Mouse (Mus musculus): ENCODE data around the gene Olfr1535. TPM values are rescaled to one million over a fixed set of nuclear protein-coding genes. Genes with fewer than 3 reads are reported as not detected.

Olfr1535 gene
- polyA plus RNA-seq (2017; shearing (Covaris generic)): under 1 TPM in 2 of 3 experiments, not detected in 1; 0.11 to 0.19 TPM

- ATAC-seq: no peak
These were observed at the start of gene Olfr1535 for GRCm38 (mm10) chr13:21559793-21560192. Gene Olfr1535, minus strand, starts transcription at chr13:21559893.

GRCm38 (mm10) chr13:21591618-21592017 lies 31.9 kb upstream of the Olfr1535 start:
- no peak for ATAC-seq

GRCm38 (mm10) chr13:21581659-21582058 lies 22.0 kb upstream of the Olfr1535 start, which contains the start of gene Olfr1364:
Gene Olfr1364, minus strand, starts transcription at chr13:21581759.
- ATAC-seq: no peak

GRCm38 (mm10) chr13:21550416-21551110 lies 9.1 kb downstream of the Olfr1535 start:
- ATAC-seq: no peak

- no peak for ATAC-seq
These were observed 10.2 kb downstream of the Olfr1535 start for GRCm38 (mm10) chr13:21549487-21549886.

GRCm38 (mm10) chr13:21542708-21543107 lies 17.0 kb downstream of the Olfr1535 start, which contains the start of gene Olfr1366:
Gene Olfr1366, minus strand, starts transcription at chr13:21542808.
- no peak for ATAC-seq

- peak; percentile 99 for ATAC-seq
These were observed 28.9 kb downstream of the Olfr1535 start, which contains the start of gene Zkscan8 for GRCm38 (mm10) chr13:21530781-21531201. Gene Zkscan8, minus strand, starts transcription at chr13:21531120.

GRCm38 (mm10) chr13:21530136-21530535 lies 29.6 kb downstream of the Olfr1535 start:
- no peak for ATAC-seq

- peak; percentile 98 for ATAC-seq
These were observed 53.5 kb downstream of the Olfr1535 start for GRCm38 (mm10) chr13:21506221-21506649.

Other genes with a start within 250 kb of the Olfr1535 start
- not detected for gene Gpx6, start 247.8 kb downstream of the Olfr1535 start, polyA plus RNA-seq (2017; shearing (Covaris generic))
- not detected for gene Olfr1367, start 213.0 kb downstream of the Olfr1535 start, polyA plus RNA-seq (2017; shearing (Covaris generic))
- 1 to 10 TPM; 3.9 to 9.2 (median 8.1) TPM for gene Zscan12, start 197.1 kb downstream of the Olfr1535 start, polyA plus RNA-seq (2017; shearing (Covaris generic))
- 10 to 100 TPM; 23.7 to 42.0 (median 33.0) TPM for gene Zkscan3, start 157.1 kb downstream of the Olfr1535 start, polyA plus RNA-seq (2017; shearing (Covaris generic))
- 1 to 10 TPM in 2 of 3 experiments, under 1 TPM in 1; 0.68 to 1.7 (median 1.6) TPM for gene Pgbd1, start 118.8 kb downstream of the Olfr1535 start, polyA plus RNA-seq (2017; shearing (Covaris generic))
- gene Zscan26, start 106.2 kb downstream of the Olfr1535 start, polyA plus RNA-seq (2017; shearing (Covaris generic)): 10 to 100 TPM; 42.6 to 84.1 (median 72.6) TPM
- gene Nkapl, start 91.4 kb downstream of the Olfr1535 start, polyA plus RNA-seq (2017; shearing (Covaris generic)): under 1 TPM in 1 of 3 experiments, not detected in 2; 0.62 TPM
- not detected for gene Zkscan4, start 81.0 kb downstream of the Olfr1535 start, polyA plus RNA-seq (2017; shearing (Covaris generic))
- gene Gm10065, start 80.5 kb downstream of the Olfr1535 start, polyA plus RNA-seq (2017; shearing (Covaris generic)): not detected
- gene AK157302, start 64.7 kb downstream of the Olfr1535 start, polyA plus RNA-seq (2017; shearing (Covaris generic)): under 1 TPM in 1 of 3 experiments, not detected in 2; 0.17 TPM
- 10 to 100 TPM in 2 of 3 experiments, 1 to 10 TPM in 1; 5.4 to 41.4 (median 31.6) TPM for gene Gm11273, start 58.5 kb downstream of the Olfr1535 start, polyA plus RNA-seq (2017; shearing (Covaris generic))
- gene Zkscan8, start 28.8 kb downstream of the Olfr1535 start, polyA plus RNA-seq (2017; shearing (Covaris generic)): 1 to 10 TPM; 5.8 to 8.7 (median 5.9) TPM
- gene Olfr1366, start 17.1 kb downstream of the Olfr1535 start, polyA plus RNA-seq (2017; shearing (Covaris generic)): not detected
- gene Olfr1364, start 21.9 kb upstream of the Olfr1535 start, polyA plus RNA-seq (2017; shearing (Covaris generic)): not detected
- gene Olfr1362, start 54.1 kb upstream of the Olfr1535 start, polyA plus RNA-seq (2017; shearing (Covaris generic)): not detected
- gene Olfr11, start 82.6 kb upstream of the Olfr1535 start, polyA plus RNA-seq (2017; shearing (Covaris generic)): not detected
- gene Olfr1361, start 103.5 kb upstream of the Olfr1535 start, polyA plus RNA-seq (2017; shearing (Covaris generic)): not detected
- not detected for gene Olfr1360, start 117.5 kb upstream of the Olfr1535 start, polyA plus RNA-seq (2017; shearing (Covaris generic))
- not detected for gene Olfr1359, start 138.2 kb upstream of the Olfr1535 start, polyA plus RNA-seq (2017; shearing (Covaris generic))
- not detected for gene Hist1h2bl, start 156.2 kb upstream of the Olfr1535 start, polyA plus RNA-seq (2017; shearing (Covaris generic))
- 10 to 100 TPM in 1 of 3 experiments, not detected in 2; 25.0 TPM for gene Hist1h2ai, start 156.5 kb upstream of the Olfr1535 start, polyA plus RNA-seq (2017; shearing (Covaris generic))
- 1 to 10 TPM in 1 of 3 experiments, not detected in 2; 4.9 TPM for gene Hist1h3h, start 157.8 kb upstream of the Olfr1535 start, polyA plus RNA-seq (2017; shearing (Covaris generic))
- gene Hist1h2bm, start 162.2 kb upstream of the Olfr1535 start, polyA plus RNA-seq (2017; shearing (Covaris generic)): 1 to 10 TPM in 2 of 3 experiments, not detected in 1; 1.6 to 4.7 TPM
- not detected for gene Hist1h4j, start 175.2 kb upstream of the Olfr1535 start, polyA plus RNA-seq (2017; shearing (Covaris generic))
- 10 to 100 TPM in 1 of 3 experiments, 1 to 10 TPM in 2; 1.5 to 15.3 (median 8.0) TPM for gene Hist1h4k, start 190.6 kb upstream of the Olfr1535 start, polyA plus RNA-seq (2017; shearing (Covaris generic))
- 1 to 10 TPM in 1 of 3 experiments, not detected in 2; 6.2 TPM for gene Hist1h2ak, start 193.9 kb upstream of the Olfr1535 start, polyA plus RNA-seq (2017; shearing (Covaris generic))
- 1 to 10 TPM in 2 of 3 experiments, not detected in 1; 1.8 to 3.0 TPM for gene Hist1h2bn, start 194.2 kb upstream of the Olfr1535 start, polyA plus RNA-seq (2017; shearing (Covaris generic))
- 10 to 100 TPM in 1 of 3 experiments, 1 to 10 TPM in 2; 3.0 to 89.4 (median 8.5) TPM for gene Hist1h1b, start 220.7 kb upstream of the Olfr1535 start, polyA plus RNA-seq (2017; shearing (Covaris generic))
- gene Hist1h3i, start 223.5 kb upstream of the Olfr1535 start, polyA plus RNA-seq (2017; shearing (Covaris generic)): 1 to 10 TPM in 2 of 3 experiments, not detected in 1; 3.1 to 3.4 TPM
- gene Hist1h2an, start 227.3 kb upstream of the Olfr1535 start, polyA plus RNA-seq (2017; shearing (Covaris generic)): 1 to 10 TPM in 1 of 3 experiments, not detected in 2; 3.5 TPM
- gene Hist1h2bp, start 227.6 kb upstream of the Olfr1535 start, polyA plus RNA-seq (2017; shearing (Covaris generic)): 1 to 10 TPM; 1.6 to 3.6 (median 3.0) TPM

All from inflammation-experienced regulatory T-cells, adult 6 months (primary cell).